ENCODE assay signal across 13 mouse cellular contexts in genomic region chr14:28359502-28359901, GRCm38 (mm10).
"Had no signal": no experiment of that assay in that cellular context is flagged by ENCODE, and none has a peak within 500 bp of the region (broad histone marks: within the 10 kb centered on the region; RNA-seq: fewer than 3 reads in every experiment).

No protein-coding gene starts in this region.

- H3K4me2 ChIP-seq: limb, embryonic 12.5 days; midbrain, embryonic 13.5 days; neural tube, embryonic 15.5 days had no signal

- ATAC-seq: hindbrain, postnatal 0 days; midbrain, embryonic 13.5 days had no signal

- H3K36me3 ChIP-seq: limb, embryonic 12.5 days; midbrain, embryonic 13.5 days; neural tube, embryonic 15.5 days had no signal

- H3K27ac ChIP-seq: hindbrain, postnatal 0 days; kidney, postnatal 0 days; limb, embryonic 12.5 days; liver, embryonic 14.5 days; midbrain, embryonic 13.5 days; neural tube, embryonic 15.5 days had no signal

- DNase-seq: kidney, adult 11 months; kidney, adult 9 months; kidney, postnatal 36 days; layer of hippocampus, adult 9-11 months; thymus, adult 2 months; thymus, postnatal 25 days had no signal

- H3K9me3 ChIP-seq: limb, embryonic 12.5 days; midbrain, embryonic 13.5 days; neural tube, embryonic 15.5 days had no signal

- H3K9ac ChIP-seq: limb, embryonic 12.5 days; liver, embryonic 14.5 days; midbrain, embryonic 13.5 days; neural tube, embryonic 15.5 days had no signal

- H3K4me1 ChIP-seq: midbrain, embryonic 13.5 days; neural tube, embryonic 15.5 days had no signal

- H3K27me3 ChIP-seq: limb, embryonic 12.5 days; neural tube, embryonic 15.5 days had no signal

- H3K4me3 ChIP-seq: limb, embryonic 12.5 days; midbrain, embryonic 13.5 days; myocyte; neural tube, embryonic 15.5 days had no signal
